Mouse (Mus musculus): ENCODE measurements around the gene Mxd4.
A peak's percentile ranks its signal among the peaks of the same experiment; 100 is the strongest.

The Mxd4 gene

DNA sequence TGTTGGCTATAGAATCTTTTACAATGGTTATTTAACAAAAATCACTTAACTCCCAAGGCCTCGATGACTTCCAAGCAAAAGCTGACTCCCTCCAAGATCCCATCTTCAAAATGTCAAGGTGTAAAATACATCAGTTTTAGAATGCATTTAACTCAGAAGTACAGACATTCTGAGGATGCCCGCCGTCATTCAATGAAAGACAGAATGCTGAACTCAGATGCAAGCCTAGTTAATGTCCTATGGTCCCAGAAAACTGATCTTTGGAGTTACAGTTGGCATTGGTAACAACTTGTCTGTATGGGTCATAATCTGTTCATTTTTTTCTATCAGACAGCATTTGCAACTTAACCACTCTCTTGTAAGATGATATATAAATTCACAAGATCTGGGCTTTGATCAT lies 17.6 kb downstream of the Mxd4 start:
- DNase-seq (ENCODE audit: low spot score in 2 of 2) = no peak

DNA sequence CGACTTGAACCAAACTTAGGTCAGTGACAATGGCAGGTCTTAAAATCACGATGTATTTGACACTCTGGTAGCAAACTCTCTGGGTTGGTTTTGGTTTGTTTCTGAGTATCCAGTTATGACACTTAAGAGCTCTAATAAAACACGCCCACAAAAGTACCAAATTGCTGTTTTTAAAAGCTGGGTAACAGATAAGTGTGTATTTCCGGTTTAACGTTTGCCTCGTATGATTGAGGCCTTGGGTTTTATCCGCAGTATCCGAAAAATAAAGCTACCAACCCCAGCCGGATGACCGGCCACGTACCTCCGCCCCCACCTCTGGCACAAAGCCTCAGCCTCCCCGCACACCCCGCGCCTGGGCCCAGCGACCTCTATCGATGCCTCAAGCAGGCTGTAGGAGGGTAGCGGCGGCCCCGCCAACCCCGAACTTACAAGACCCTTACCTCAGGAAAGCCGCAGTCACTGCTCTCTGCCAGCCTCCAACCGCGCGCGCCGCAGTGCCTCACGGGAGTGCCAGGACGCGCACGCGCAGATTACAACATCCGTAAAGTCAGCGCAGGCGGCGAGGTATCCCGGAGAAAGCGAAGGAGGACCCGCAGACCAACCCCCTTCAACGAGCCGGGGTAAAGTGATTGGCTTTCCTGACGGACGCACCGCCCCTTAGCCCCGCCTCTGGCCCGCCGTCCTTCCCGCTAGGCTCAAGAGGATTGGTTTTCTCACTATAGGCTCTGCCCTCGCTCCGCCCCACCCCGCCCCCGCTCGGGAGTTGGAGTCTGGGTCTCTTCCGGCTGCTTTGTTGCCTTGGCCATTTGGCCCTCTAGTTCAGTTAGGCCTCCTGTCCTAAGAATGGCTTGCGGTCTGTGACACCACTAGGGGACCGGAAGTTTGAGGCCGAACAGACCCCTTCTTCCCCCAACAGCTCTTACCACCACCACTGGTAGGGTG lies 18.3 kb downstream of the Mxd4 start, which contains the start of the genes Poln and Haus3:
Gene Poln, minus strand, starts transcription at position 499 of the 942 bp plus-strand sequence.
Gene Haus3, minus strand, starts transcription at position 578 of the 942 bp plus-strand sequence.
- DNase-seq (ENCODE audit: low spot score in 2 of 2) = peak; percentile 97 to 98

GRCm38 (mm10) chr5:34167857-34168256 lies 19.7 kb downstream of the Mxd4 start:
- DNase-seq (ENCODE audit: low spot score in 2 of 2) = no peak

GRCm38 (mm10) chr5:34165793-34166192 lies 21.7 kb downstream of the Mxd4 start:
- DNase-seq (ENCODE audit: low spot score in 2 of 2) = no peak

DNA sequence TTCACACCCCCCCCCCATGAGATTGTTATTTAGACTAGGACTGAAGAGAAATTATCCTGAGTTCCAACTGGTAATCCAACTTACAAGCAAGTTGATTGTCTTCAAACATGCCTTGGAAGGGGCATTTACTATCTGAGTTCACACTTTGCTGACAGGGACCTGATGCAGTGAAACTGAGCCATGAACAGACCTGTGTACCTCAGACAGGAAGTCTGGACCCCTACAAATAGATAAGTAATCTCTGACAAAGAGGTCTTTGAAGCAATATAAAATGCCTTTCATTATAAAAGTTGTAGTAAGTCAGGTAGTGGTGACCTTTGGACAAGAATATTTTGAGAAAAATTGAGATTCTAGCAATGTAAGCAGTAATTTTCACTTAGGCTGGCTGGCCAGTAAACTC lies 39.0 kb downstream of the Mxd4 start:
- DNase-seq (ENCODE audit: low spot score in 2 of 2) = no peak

DNA sequence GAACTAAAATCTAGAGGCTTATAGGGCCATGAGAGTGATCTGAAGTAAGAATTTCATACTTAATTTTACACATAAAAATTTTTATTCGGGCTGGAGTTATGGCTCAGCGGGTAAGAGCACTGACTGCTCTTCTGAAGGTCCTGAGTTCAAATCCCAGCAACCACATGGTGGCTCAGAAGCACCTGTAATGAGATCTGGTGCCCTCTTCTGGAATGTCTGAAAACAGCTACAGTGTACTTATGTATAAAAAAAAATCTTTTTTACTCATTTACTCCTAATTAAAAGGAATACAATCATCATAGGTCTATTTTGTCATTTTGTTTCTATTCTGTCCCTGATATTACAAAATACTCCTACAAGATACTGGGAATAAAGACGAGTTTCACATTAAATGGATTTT lies 40.0 kb downstream of the Mxd4 start:
- DNase-seq (ENCODE audit: low spot score in 2 of 2) = no peak

GRCm38 (mm10) chr5:34139751-34140150 lies 47.8 kb downstream of the Mxd4 start:
- peak; percentile 11 to 32 for DNase-seq (ENCODE audit: low spot score in 2 of 2)

DNA sequence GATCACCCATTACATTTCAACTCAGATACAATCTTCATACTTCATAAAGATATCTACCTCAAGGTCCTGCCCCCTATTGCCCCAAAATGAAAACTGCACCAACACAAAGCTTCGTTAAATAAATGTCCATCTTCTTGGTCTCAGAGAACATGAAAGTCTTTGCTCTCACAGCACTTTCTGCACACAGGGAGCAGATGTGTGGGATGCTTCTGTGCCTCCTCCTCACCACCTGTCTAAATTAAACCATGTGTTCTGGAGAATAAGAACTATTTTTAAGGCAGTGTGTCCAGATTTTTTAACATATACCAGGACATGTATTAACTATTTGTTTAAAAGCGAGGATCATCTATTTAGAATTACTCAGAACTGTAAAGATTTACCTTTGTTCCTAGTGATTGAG lies 54.8 kb downstream of the Mxd4 start:
- no peak for DNase-seq (ENCODE audit: low spot score in 2 of 2)

- no peak for DNase-seq (ENCODE audit: low spot score in 2 of 2)
Measured at GRCm38 (mm10) chr5:34124131-34124530, 63.4 kb downstream of the Mxd4 start.

Measured in heart, adult 9 months (tissue).